Mouse (Mus musculus): ENCODE results near the gene Exosc5.

Gene Exosc5

GRCm38 (mm10) chr7:25680514-25681258, 21.7 kb downstream of the Exosc5 start, which contains the start of gene B9d2:
Gene B9d2, plus strand, starts transcription at chr7:25680780.
- peak; percentile 92 for DNase-seq

- DNase-seq: no peak
Measured at GRCm38 (mm10) chr7:25681341-25682231, 22.6 kb downstream of the Exosc5 start.

- DNase-seq: no peak
Measured at GRCm38 (mm10) chr7:25683474-25684180, 24.7 kb downstream of the Exosc5 start.

GRCm38 (mm10) chr7:25684659-25685058, 25.7 kb downstream of the Exosc5 start:
- DNase-seq: no peak

- DNase-seq: no peak
Measured at GRCm38 (mm10) chr7:25685926-25686470, 27.0 kb downstream of the Exosc5 start.

- no peak for DNase-seq
Measured at GRCm38 (mm10) chr7:25686680-25687531, 27.9 kb downstream of the Exosc5 start, which contains the start of gene Tgfb1. Gene Tgfb1, plus strand, starts transcription at chr7:25687002.

GRCm38 (mm10) chr7:25687811-25688401, 28.9 kb downstream of the Exosc5 start:
- no peak for DNase-seq

GRCm38 (mm10) chr7:25688810-25689586, 30.0 kb downstream of the Exosc5 start:
- no peak for DNase-seq

- no peak for DNase-seq
Measured at GRCm38 (mm10) chr7:25689603-25690021, 30.6 kb downstream of the Exosc5 start.

- DNase-seq: no peak
Measured at GRCm38 (mm10) chr7:25690051-25690450, 31.1 kb downstream of the Exosc5 start.

GRCm38 (mm10) chr7:25694104-25694503, 35.1 kb downstream of the Exosc5 start:
- DNase-seq: no peak

GRCm38 (mm10) chr7:25699851-25700250, 40.9 kb downstream of the Exosc5 start:
- DNase-seq: no peak

GRCm38 (mm10) chr7:25700732-25701131, 41.8 kb downstream of the Exosc5 start:
- no peak for DNase-seq

GRCm38 (mm10) chr7:25702350-25702749, 43.4 kb downstream of the Exosc5 start:
- DNase-seq: no peak

- DNase-seq: no peak
Measured at GRCm38 (mm10) chr7:25703793-25704494, 45.0 kb downstream of the Exosc5 start.

GRCm38 (mm10) chr7:25704716-25705364, 45.9 kb downstream of the Exosc5 start:
- no peak for DNase-seq

- no peak for DNase-seq
Measured at GRCm38 (mm10) chr7:25705801-25706251, 46.9 kb downstream of the Exosc5 start.

- no peak for DNase-seq
Measured at GRCm38 (mm10) chr7:25706578-25707170, 47.7 kb downstream of the Exosc5 start.
